Mouse (Mus musculus) neural tube, embryonic 12.5 days (tissue): ENCODE results near the gene Peak1. TPM values are rescaled to one million over a fixed set of nuclear protein-coding genes. Genes with fewer than 3 reads are reported as not detected.

Source experiments
- ATAC-seq: fragments of 200-750 bp; cut with Nextera tagmentation; 2 replicates; pipeline ENCODE4 v1.8.0; 2017; ENCODE audit warnings: low read depth, mild to moderate bottlenecking, moderate TSS enrichment, moderate library complexity; ENCODE audit not compliant: low FRiP score
- H3K27ac ChIP-seq: fragments of 300-500 bp; sonication (generic); 2 replicates; pipeline ENCODE4 v1.5.1; 2016
- H3K27me3 ChIP-seq: fragments of 300-500 bp; sonication (generic); replicated peaks from 2 replicates; pipeline ENCODE4 v1.6.1; 2016; ENCODE audit warnings: mild to moderate bottlenecking
- H3K36me3 ChIP-seq: fragments of 300-500 bp; sonication (generic); 2 replicates; pipeline ENCODE4 v1.6.1; 2016; ENCODE audit warnings: mild to moderate bottlenecking
- H3K4me1 ChIP-seq: fragments of 300-500 bp; sonication (generic); 2 replicates; pipeline ENCODE4 v1.6.1; 2016
- H3K4me2 ChIP-seq: fragments of 300-500 bp; sonication (generic); replicated peaks from 2 replicates; pipeline ENCODE4 v1.6.1; 2016; ENCODE audit warnings: mild to moderate bottlenecking
- H3K4me3 ChIP-seq: fragments of 300-500 bp; sonication (generic); 2 replicates; pipeline ENCODE4 v1.5.1; 2016
- H3K9ac ChIP-seq: fragments of 300-500 bp; sonication (generic); 2 replicates; pipeline ENCODE4 v1.6.1; 2016; ENCODE audit warnings: mild to moderate bottlenecking
- H3K9me3 ChIP-seq: fragments of 300-500 bp; sonication (generic); 2 replicates; pipeline ENCODE4 v1.6.1; 2016; ENCODE audit warnings: mild to moderate bottlenecking
- WGBS: fragments of 180-500 bp; shearing (Covaris S2); methylation state at CpG from one replicate; pipeline ENCODE4 v1.1.7; 2016; 5-methylcytosine and 5-hydroxymethylcytosine counted together
- polyA plus RNA-seq: library from polyadenylated mRNA; unstranded; fragments of >200 nt; fragmentation: Nextera tagmentation; extraction: Ambion mirVana; gene quantifications from 2 replicates; pipeline ENCODE4 v1.2.1, GENCODE M21; 2016

The Peak1 gene
- polyA plus RNA-seq, 1 experiment from 2014 or later = 7.8 TPM

- H3K4me1 ChIP-seq = no peaks in the 10 kb centered on the region
- H3K36me3 ChIP-seq = no peaks in the 10 kb centered on the region
- H3K4me2 ChIP-seq = no peak overlapping the region
- no peaks in the 10 kb centered on the region for H3K9me3 ChIP-seq
- H3K27me3 ChIP-seq = no peaks in the 10 kb centered on the region
- H3K27ac ChIP-seq = no peak overlapping the region
- H3K9ac ChIP-seq = no peak overlapping the region
- no peak overlapping the region for H3K4me3 ChIP-seq
- no peak for ATAC-seq
- WGBS = 91% methylated on average over 2 of the region's 2 CpGs
These were observed 7.9 kb downstream of the Peak1 start for GRCm38 (mm10) chr9:56409928-56410327.

GRCm38 (mm10) chr9:56404619-56405018 is 13.2 kb downstream of the Peak1 start:
- Histone ChIP-seq H3K9me3 (no peaks in the 10 kb centered on the region), H3K4me2 (no peak overlapping the region), H3K4me1 (no peaks in the 10 kb centered on the region), H3K36me3 (no peaks in the 10 kb centered on the region), H3K27me3 (no peaks in the 10 kb centered on the region), H3K27ac (no peak overlapping the region), H3K9ac (no peak overlapping the region), H3K4me3 (no peak overlapping the region)
- 85% methylated on average over 4 of the region's 4 CpGs for WGBS
- no peak for ATAC-seq

GRCm38 (mm10) chr9:56396306-56396705 is 21.6 kb downstream of the Peak1 start:
- 64% methylated on average over 1 of the region's 1 CpGs for WGBS
- Histone ChIP-seq H3K27me3 (no peaks in the 10 kb centered on the region), H3K27ac (no peak overlapping the region), H3K36me3 (no peaks in the 10 kb centered on the region), H3K4me1 (no peaks in the 10 kb centered on the region), H3K4me3 (no peak overlapping the region), H3K4me2 (no peak overlapping the region), H3K9me3 (no peaks in the 10 kb centered on the region), H3K9ac (no peak overlapping the region)
- no peak for ATAC-seq

- no peak overlapping the region for H3K27ac ChIP-seq
- no peaks in the 10 kb centered on the region for H3K36me3 ChIP-seq
- no peaks in the 10 kb centered on the region for H3K27me3 ChIP-seq
- no peak overlapping the region for H3K4me2 ChIP-seq
- H3K9ac ChIP-seq = no peak overlapping the region
- H3K4me1 ChIP-seq = no peaks in the 10 kb centered on the region
- no peaks in the 10 kb centered on the region for H3K9me3 ChIP-seq
- ATAC-seq = no peak
- 85% methylated on average over 3 of the region's 3 CpGs for WGBS
- no peak overlapping the region for H3K4me3 ChIP-seq
These were observed 25.0 kb downstream of the Peak1 start for GRCm38 (mm10) chr9:56392857-56393256.

GRCm38 (mm10) chr9:56382786-56383185 is 35.1 kb downstream of the Peak1 start:
- no peak overlapping the region for H3K27ac ChIP-seq
- WGBS = 88% methylated on average over 1 of the region's 1 CpGs
- ATAC-seq = no peak

GRCm38 (mm10) chr9:56374401-56374800 is 43.5 kb downstream of the Peak1 start:
- ATAC-seq = no peak

More at GRCm38 (mm10) chr9:56382786-56383185, 35.1 kb downstream of the Peak1 start:
- no peak overlapping the region for H3K4me2 ChIP-seq
- no peak overlapping the region for H3K4me3 ChIP-seq
- H3K9me3 ChIP-seq = no peaks in the 10 kb centered on the region
- no peaks in the 10 kb centered on the region for H3K27me3 ChIP-seq
- H3K9ac ChIP-seq = no peak overlapping the region
- H3K36me3 ChIP-seq = no peaks in the 10 kb centered on the region
- no peaks in the 10 kb centered on the region for H3K4me1 ChIP-seq

GRCm38 (mm10) chr9:56370710-56371109 is 47.2 kb downstream of the Peak1 start:
- Histone ChIP-seq H3K36me3 (no peaks in the 10 kb centered on the region), H3K27ac (no peak overlapping the region), H3K9ac (no peak overlapping the region), H3K9me3 (no peaks in the 10 kb centered on the region), H3K27me3 (no peaks in the 10 kb centered on the region), H3K4me1 (no peaks in the 10 kb centered on the region), H3K4me3 (no peak overlapping the region), H3K4me2 (no peak overlapping the region)
- 72% methylated on average over 5 of the region's 5 CpGs for WGBS
- no peak for ATAC-seq

More at GRCm38 (mm10) chr9:56374401-56374800, 43.5 kb downstream of the Peak1 start:
- H3K27me3 ChIP-seq = no peaks in the 10 kb centered on the region
- no peak overlapping the region for H3K27ac ChIP-seq
- H3K9ac ChIP-seq = no peak overlapping the region
- H3K4me2 ChIP-seq = no peak overlapping the region
- no peaks in the 10 kb centered on the region for H3K4me1 ChIP-seq
- H3K36me3 ChIP-seq = no peaks in the 10 kb centered on the region
- WGBS = 79% methylated on average over 4 of the region's 4 CpGs
- no peak overlapping the region for H3K4me3 ChIP-seq
- no peaks in the 10 kb centered on the region for H3K9me3 ChIP-seq

- no peak for ATAC-seq
- no peaks in the 10 kb centered on the region for H3K9me3 ChIP-seq
- no peaks in the 10 kb centered on the region for H3K4me1 ChIP-seq
- H3K4me3 ChIP-seq = no peak overlapping the region
- H3K27me3 ChIP-seq = no peaks in the 10 kb centered on the region
- no peak overlapping the region for H3K27ac ChIP-seq
- no peaks in the 10 kb centered on the region for H3K36me3 ChIP-seq
- H3K4me2 ChIP-seq = no peak overlapping the region
- no peak overlapping the region for H3K9ac ChIP-seq
- 72% methylated on average over 3 of the region's 3 CpGs for WGBS
These were observed 49.1 kb downstream of the Peak1 start for GRCm38 (mm10) chr9:56368814-56369213.

GRCm38 (mm10) chr9:56363306-56363705 is 54.6 kb downstream of the Peak1 start:
- 98% methylated on average over 3 of the region's 3 CpGs for WGBS
- Histone ChIP-seq H3K9ac (no peak overlapping the region), H3K4me2 (no peak overlapping the region)

GRCm38 (mm10) chr9:56359261-56359660 is 58.6 kb downstream of the Peak1 start:
- no peak overlapping the region for H3K9ac ChIP-seq
- H3K9me3 ChIP-seq = no peaks in the 10 kb centered on the region
- H3K4me2 ChIP-seq = no peak overlapping the region
- no peak for ATAC-seq
- 90% methylated on average over 3 of the region's 3 CpGs for WGBS
- no peak overlapping the region for H3K27ac ChIP-seq
- H3K4me3 ChIP-seq = no peak overlapping the region
- H3K27me3 ChIP-seq = no peaks in the 10 kb centered on the region
- H3K36me3 ChIP-seq = no peaks in the 10 kb centered on the region
- H3K4me1 ChIP-seq = no peaks in the 10 kb centered on the region

More at GRCm38 (mm10) chr9:56363306-56363705, 54.6 kb downstream of the Peak1 start:
- H3K4me3 ChIP-seq = no peak overlapping the region
- no peak for ATAC-seq
- H3K27me3 ChIP-seq = no peaks in the 10 kb centered on the region
- H3K36me3 ChIP-seq = no peaks in the 10 kb centered on the region
- H3K4me1 ChIP-seq = no peaks in the 10 kb centered on the region
- H3K27ac ChIP-seq = no peak overlapping the region
- no peaks in the 10 kb centered on the region for H3K9me3 ChIP-seq

- Histone ChIP-seq H3K9me3 (no peaks in the 10 kb centered on the region), H3K36me3 (no peaks in the 10 kb centered on the region), H3K4me3 (no peak overlapping the region), H3K4me1 (no peaks in the 10 kb centered on the region), H3K27ac (no peak overlapping the region), H3K4me2 (no peak overlapping the region), H3K9ac (no peak overlapping the region), H3K27me3 (no peaks in the 10 kb centered on the region)
- 96% methylated on average over 5 of the region's 5 CpGs for WGBS
- no peak for ATAC-seq
These were observed 62.7 kb downstream of the Peak1 start for GRCm38 (mm10) chr9:56355186-56355585.

- Histone ChIP-seq H3K36me3 (no peaks in the 10 kb centered on the region), H3K4me1 (0 out of 2 replicates have a peak, but pooled peaks cover 11% of the 10 kb centered on the region), H3K9me3 (no peaks in the 10 kb centered on the region), H3K4me3 (no peak overlapping the region), H3K9ac (no peak overlapping the region), H3K27me3 (no peaks in the 10 kb centered on the region), H3K27ac (no peak overlapping the region), H3K4me2 (no peak overlapping the region)
- no peak for ATAC-seq
- WGBS = 63% methylated on average over 6 of the region's 6 CpGs
These were observed 71.5 kb downstream of the Peak1 start for GRCm38 (mm10) chr9:56346321-56346720.

- Histone ChIP-seq H3K9ac (no peak overlapping the region), H3K4me3 (no peak overlapping the region), H3K27me3 (no peaks in the 10 kb centered on the region), H3K36me3 (no peaks in the 10 kb centered on the region), H3K4me2 (no peak overlapping the region), H3K4me1 (no peaks in the 10 kb centered on the region), H3K27ac (no peak overlapping the region), H3K9me3 (no peaks in the 10 kb centered on the region)
- no peak for ATAC-seq
- 87% methylated on average over 1 of the region's 1 CpGs for WGBS
These were observed 78.3 kb downstream of the Peak1 start for GRCm38 (mm10) chr9:56339426-56340195.
